Mouse (Mus musculus) R1 (cell line): ENCODE data around the gene Prr13.

Source experiments
- DNase-seq: peaks from one replicate; pipeline ENCODE4 v3.0.0-alpha.2; 2018; ENCODE audit warnings: low read depth, low spot score

Gene Prr13

GRCm38 (mm10) chr15:102458904-102459317 is at the start of gene Prr13:
Gene Prr13, plus strand, starts transcription at chr15:102459028.
- peak; percentile 98 for DNase-seq

GRCm38 (mm10) chr15:102409286-102409685 is 49.5 kb upstream of the Prr13 start:
- no peak for DNase-seq

- no peak for DNase-seq
These were observed 47.8 kb upstream of the Prr13 start for GRCm38 (mm10) chr15:102411077-102411476.

GRCm38 (mm10) chr15:102413687-102414086 is 45.1 kb upstream of the Prr13 start:
- DNase-seq: no peak

- DNase-seq: no peak
These were observed 41.3 kb upstream of the Prr13 start for GRCm38 (mm10) chr15:102417524-102417923.

GRCm38 (mm10) chr15:102420986-102421385 is 37.8 kb upstream of the Prr13 start:
- DNase-seq: no peak

- peak; percentile 80 for DNase-seq
These were observed 37.4 kb upstream of the Prr13 start for GRCm38 (mm10) chr15:102421437-102421836.

GRCm38 (mm10) chr15:102423602-102424240 is 35.1 kb upstream of the Prr13 start:
- DNase-seq: no peak

- no peak for DNase-seq
These were observed 34.2 kb upstream of the Prr13 start for GRCm38 (mm10) chr15:102424657-102425056.

GRCm38 (mm10) chr15:102426963-102427362 is 31.9 kb upstream of the Prr13 start:
- DNase-seq: peak; percentile 72

- no peak for DNase-seq
These were observed 26.8 kb upstream of the Prr13 start for GRCm38 (mm10) chr15:102432046-102432445.

GRCm38 (mm10) chr15:102433173-102433572 is 25.7 kb upstream of the Prr13 start:
- DNase-seq: no peak

- peak; percentile 85 for DNase-seq
These were observed 16.3 kb upstream of the Prr13 start for GRCm38 (mm10) chr15:102442490-102442889.

GRCm38 (mm10) chr15:102445146-102445545 is 13.7 kb upstream of the Prr13 start, which contains the start of gene Amhr2:
Gene Amhr2, plus strand, starts transcription at chr15:102445367.
- DNase-seq: no peak

- no peak for DNase-seq
These were observed 12.4 kb upstream of the Prr13 start for GRCm38 (mm10) chr15:102446448-102446847.

GRCm38 (mm10) chr15:102449366-102449765 is 9.5 kb upstream of the Prr13 start:
- DNase-seq: no peak

- DNase-seq: peak; percentile 73
These were observed 7.9 kb upstream of the Prr13 start for GRCm38 (mm10) chr15:102450928-102451327.

- DNase-seq: peak; percentile 67
These were observed 7.0 kb upstream of the Prr13 start for GRCm38 (mm10) chr15:102451666-102452430.

- DNase-seq: peak; percentile 88
These were observed 2.8 kb upstream of the Prr13 start for GRCm38 (mm10) chr15:102455993-102456392.

- no peak for DNase-seq
These were observed 635 bp upstream of the Prr13 start for GRCm38 (mm10) chr15:102458050-102458736.

- DNase-seq: peak; percentile 50
These were observed 553 bp downstream of the Prr13 start for GRCm38 (mm10) chr15:102459381-102459780.

GRCm38 (mm10) chr15:102459847-102460246 is 1.0 kb downstream of the Prr13 start:
- DNase-seq: peak; percentile 46
